Mouse (Mus musculus): ENCODE measurements around the gene Cadm1.

The Cadm1 gene

GRCm38 (mm10) chr9:47876557-47877206 lies 346.7 kb downstream of the Cadm1 start:
- no peak for DNase-seq (ENCODE audit: low read depth)

DNA sequence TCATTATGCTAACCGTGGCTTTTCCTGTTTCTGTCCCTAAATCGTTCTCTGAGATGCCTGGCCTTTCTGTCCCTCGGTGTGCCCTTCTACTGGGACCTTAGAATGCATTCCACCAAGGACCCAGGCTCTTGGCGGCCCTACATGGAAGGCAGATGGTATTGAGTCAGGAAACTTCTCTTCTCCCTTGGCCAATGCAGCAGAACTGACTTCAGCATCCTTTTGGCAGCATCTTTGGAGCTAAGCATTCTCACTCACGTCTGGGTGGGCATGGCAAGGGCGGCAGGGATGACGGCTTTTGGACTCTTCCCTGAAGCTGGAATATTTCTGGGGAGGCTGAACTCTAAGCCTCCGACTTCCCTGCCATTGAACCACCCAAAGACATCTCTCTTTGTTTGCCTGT lies 350.2 kb downstream of the Cadm1 start:
- DNase-seq (ENCODE audit: low read depth): no peak

GRCm38 (mm10) chr9:47882372-47882771 lies 352.4 kb downstream of the Cadm1 start:
- DNase-seq (ENCODE audit: low read depth): no peak

GRCm38 (mm10) chr9:47891721-47892120 lies 361.7 kb downstream of the Cadm1 start:
- no peak for DNase-seq (ENCODE audit: low read depth)

DNA sequence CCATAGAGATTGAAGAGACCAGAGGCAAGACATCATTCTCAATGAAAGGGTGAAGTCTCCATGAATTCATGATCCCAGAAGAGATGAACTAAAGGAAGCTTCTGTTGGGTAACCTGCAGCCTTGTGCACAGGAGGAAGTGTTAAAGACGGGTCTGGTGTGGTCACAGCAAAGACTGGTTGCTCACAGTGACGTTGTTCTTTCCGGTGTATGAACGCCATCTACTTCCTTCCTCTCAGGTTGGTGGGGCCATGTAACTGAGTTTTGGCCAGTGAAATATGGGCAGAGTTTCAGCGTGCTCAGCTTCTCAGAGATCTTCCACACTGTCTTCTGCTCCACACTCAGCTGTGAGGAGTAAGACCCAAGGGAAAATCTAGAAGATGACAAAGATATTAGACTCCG lies 363.0 kb downstream of the Cadm1 start:
- no peak for DNase-seq (ENCODE audit: low read depth)

DNA sequence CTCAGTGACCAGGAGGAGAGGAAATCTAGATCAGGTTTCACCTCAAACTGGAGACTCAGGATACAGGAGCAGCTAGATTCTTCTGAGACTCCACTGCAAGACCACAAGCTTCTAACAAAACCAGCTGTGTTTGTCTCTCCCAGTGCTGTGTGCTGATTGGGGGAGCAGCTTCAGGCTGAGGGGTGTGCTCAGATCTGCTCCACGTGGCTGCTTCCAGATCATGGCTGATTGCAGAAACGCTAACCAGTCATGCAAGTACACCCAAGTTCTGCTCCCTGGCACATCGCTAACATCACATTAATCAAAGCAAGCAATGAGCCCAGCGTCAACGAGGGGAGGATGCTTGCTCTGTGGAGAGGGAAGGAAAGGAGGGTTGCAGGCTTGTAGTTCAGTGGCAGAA lies 364.1 kb downstream of the Cadm1 start:
- no peak for DNase-seq (ENCODE audit: low read depth)

DNA sequence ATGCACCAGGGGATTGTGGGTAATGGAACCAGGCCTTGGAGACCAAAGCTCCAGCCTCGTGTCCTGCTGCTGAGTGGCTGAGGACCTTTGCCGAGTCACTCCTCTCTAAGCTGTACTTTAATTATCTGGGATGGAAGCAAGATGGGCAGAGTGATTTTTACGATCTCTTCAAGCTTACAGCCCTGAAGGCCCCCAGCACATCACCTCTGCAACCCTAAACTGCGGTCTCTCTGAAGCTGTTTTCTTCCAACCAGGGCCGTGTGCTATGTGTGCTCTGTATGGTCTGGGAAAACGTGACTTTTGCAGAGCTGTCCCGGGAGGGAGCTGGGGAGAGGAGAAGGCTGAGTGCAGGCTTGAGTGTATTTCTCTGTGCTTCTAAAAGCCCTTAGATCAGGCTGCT lies 364.7 kb downstream of the Cadm1 start:
- no peak for DNase-seq (ENCODE audit: low read depth)

GRCm38 (mm10) chr9:47895121-47895520 lies 365.1 kb downstream of the Cadm1 start:
- DNase-seq (ENCODE audit: low read depth): no peak

- DNase-seq (ENCODE audit: low read depth): no peak
These were observed 370.8 kb downstream of the Cadm1 start for GRCm38 (mm10) chr9:47900734-47901133.

DNA sequence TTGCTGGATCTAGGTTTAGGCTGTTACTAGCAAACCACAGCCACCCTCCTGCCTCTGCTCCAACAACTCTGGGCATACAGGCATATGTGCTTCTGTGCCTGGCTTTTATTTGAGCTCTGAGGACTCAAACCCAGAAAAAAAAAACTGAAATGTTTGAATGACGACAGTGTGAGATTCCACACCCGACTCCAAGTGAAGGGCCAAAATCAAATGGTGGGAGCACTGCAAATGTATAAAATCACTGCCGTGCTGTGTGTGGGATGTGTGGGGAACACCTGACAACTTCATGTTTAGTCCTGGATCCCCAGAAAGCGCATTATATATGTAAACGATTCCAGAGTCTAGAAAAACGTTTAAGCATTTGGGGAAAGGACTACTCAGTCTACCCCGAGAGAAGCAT lies 373.7 kb downstream of the Cadm1 start:
- DNase-seq (ENCODE audit: low read depth): no peak

- no peak for DNase-seq (ENCODE audit: low read depth)
These were observed 374.5 kb downstream of the Cadm1 start for GRCm38 (mm10) chr9:47904339-47904922.

GRCm38 (mm10) chr9:47906521-47906920 lies 376.5 kb downstream of the Cadm1 start:
- no peak for DNase-seq (ENCODE audit: low read depth)

Data from induced T-regulatory cell, adult 2 months (primary cell).